Mouse (Mus musculus) megakaryocyte-erythroid progenitor cell, adult 5-6 weeks (primary cell): ENCODE measurements around the gene Txn1. TPM values are rescaled to one million over a fixed set of nuclear protein-coding genes. Genes with fewer than 3 reads are reported as not detected.

Experiments used
- ATAC-seq: replicated peaks from 2 replicates; pipeline ENCODE4 v1.8.0; 2016; ENCODE audit warnings: mild to moderate bottlenecking, inconsistent platforms; ENCODE audit not compliant: severe bottlenecking, poor library complexity, low FRiP score, low TSS enrichment
- total RNA-seq, 2 experiments: library from RNA; stranded (forward) in 1 of 2; stranded (reverse) in 1 of 2; fragments of 200-1000, 215-1000 nt in 1 of 2; fragments of >200 nt in 1 of 2; fragmentation: Nextera tagmentation in 1 of 2; gene quantifications; 2 replicates each; pipeline ENCODE4 v1.2.3; 2014 to 2017

Gene Txn1
- total RNA-seq, 2 experiments from 2014 or later: 197 to 312 TPM

GRCm38 (mm10) chr4:57906708-57907107 is 49.5 kb downstream of the Txn1 start:
- ATAC-seq: no peak

DNA sequence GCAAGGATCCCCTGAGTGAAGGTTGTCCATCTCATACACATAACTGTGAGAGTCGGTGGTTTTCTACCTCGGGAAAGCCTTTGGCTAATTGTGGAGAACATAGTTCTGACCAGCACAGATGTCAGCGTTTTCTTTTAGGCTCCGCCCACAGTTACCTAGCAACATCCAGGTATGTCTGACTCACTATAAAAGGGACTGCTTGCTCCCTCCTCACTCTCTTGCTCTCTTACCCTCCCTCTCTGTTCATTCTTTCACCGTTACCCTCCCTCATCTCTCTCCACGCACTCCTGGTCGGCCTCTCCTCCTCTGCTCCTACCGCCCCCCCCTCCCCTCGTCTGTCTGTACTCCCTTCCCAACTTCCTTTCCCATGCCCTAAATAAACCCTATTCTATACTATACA is 51.6 kb downstream of the Txn1 start:
- ATAC-seq: no peak

GRCm38 (mm10) chr4:57904211-57904610 is 52.0 kb downstream of the Txn1 start:
- peak; percentile 85 for ATAC-seq

GRCm38 (mm10) chr4:57902619-57903018 is 53.6 kb downstream of the Txn1 start:
- ATAC-seq: no peak

DNA sequence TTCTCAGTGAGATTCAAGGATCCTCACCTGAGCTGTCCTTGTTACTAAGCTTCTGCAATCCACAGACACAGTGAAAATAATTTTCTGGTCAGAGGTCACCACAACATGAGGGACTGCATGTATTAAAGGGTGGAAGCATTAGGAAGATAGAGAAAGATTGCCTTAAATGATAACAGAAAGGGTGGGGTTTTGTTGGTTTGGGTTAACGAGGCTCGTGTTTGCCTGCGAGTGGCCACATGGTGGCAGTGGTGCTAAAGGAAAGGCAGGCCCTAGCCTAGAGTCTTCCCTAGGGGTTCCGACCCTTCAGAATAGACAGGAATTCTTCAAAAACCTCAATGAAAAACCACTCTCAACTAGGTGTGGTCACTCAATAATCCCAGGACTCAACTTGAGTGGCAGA is 55.0 kb downstream of the Txn1 start:
- peak; percentile 81 for ATAC-seq

DNA sequence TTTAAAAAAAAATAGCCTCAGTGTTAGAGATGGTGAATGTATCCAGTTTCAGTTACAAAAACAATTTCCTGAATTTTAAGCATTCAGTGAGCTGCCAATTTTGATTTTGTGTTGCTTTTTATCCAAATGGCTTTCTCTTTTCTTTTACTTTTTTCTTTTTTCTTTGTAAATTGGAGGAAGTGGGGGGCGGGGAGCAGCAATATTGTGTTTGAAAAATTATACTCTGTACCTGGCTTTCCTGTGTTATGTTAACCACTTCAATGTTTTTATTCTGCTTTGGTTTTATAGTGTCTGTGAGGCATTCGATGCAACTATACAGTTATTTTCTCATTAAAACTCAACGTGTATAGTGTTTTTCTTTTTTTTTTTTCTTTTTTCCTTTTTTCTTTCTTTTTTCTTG is 59.6 kb downstream of the Txn1 start:
- ATAC-seq: no peak

DNA sequence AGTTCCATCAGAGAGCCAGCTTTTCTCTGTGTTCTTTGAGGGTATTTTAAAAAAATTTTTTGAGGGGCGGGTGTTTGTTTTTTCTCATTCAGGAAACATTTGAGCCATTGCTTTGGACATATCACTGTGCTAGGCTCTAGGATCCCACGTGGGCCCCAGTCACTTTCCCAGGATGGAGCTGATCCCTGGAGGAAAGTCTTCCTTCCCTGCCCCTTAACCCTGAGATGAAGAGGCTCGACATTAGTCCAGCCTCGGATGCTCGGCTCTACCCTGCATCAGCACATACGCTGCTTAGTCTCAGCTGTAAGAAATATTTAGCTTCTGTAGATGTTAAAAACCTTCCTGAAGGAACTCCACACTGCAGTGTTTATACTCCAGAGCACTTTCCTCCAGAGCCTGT is 60.3 kb downstream of the Txn1 start:
- no peak for ATAC-seq

- ATAC-seq: no peak
These were observed 61.1 kb downstream of the Txn1 start for GRCm38 (mm10) chr4:57895140-57895539.

Other genes starting within 250 kb of the Txn1 start
- 0.25 TPM in 1 of 2 replicates, not detected in the other for gene Akap2, start 238.8 kb downstream of the Txn1 start, total RNA-seq (2014; fragmentation: Nextera tagmentation)
- 0.04 and 0.42 TPM in 2 replicates for gene Akap2, start 238.8 kb downstream of the Txn1 start, total RNA-seq (2017)
- 1.1 TPM in 1 of 2 replicates, not detected in the other for gene D630039A03Rik, start 40.1 kb downstream of the Txn1 start, total RNA-seq (2014; fragmentation: Nextera tagmentation)
- not detected in 2 replicates for gene D630039A03Rik, start 40.1 kb downstream of the Txn1 start, total RNA-seq (2017)
- gene Txndc8, start 52.7 kb upstream of the Txn1 start, total RNA-seq (2014; fragmentation: Nextera tagmentation): not detected in 2 replicates
- not detected in 2 replicates for gene Txndc8, start 52.7 kb upstream of the Txn1 start, total RNA-seq (2017)